Mouse (Mus musculus) forebrain, embryonic 11.5 days (tissue): Measurements from ENCODE around the gene Wdr48. TPM values are rescaled to one million over a fixed set of nuclear protein-coding genes. Genes with fewer than 3 reads are reported as not detected.

Experiments used
- ATAC-seq: fragments of 200-750 bp; cut with Nextera tagmentation; replicated peaks from 2 replicates; pipeline ENCODE4 v1.8.0; 2017; ENCODE audit warnings: moderate TSS enrichment; ENCODE audit not compliant: low FRiP score
- DNase-seq: peaks from one replicate; pipeline ENCODE4 v3.0.0-alpha.2; 2017; ENCODE audit warnings: low spot score
- H3K27ac ChIP-seq: fragments of 300-500 bp; sonication (generic); 2 replicates; pipeline ENCODE4 v1.5.1; 2014; ENCODE audit warnings: low read depth, low read length
- H3K27me3 ChIP-seq: fragments of 300-500 bp; sonication (generic); 2 replicates; pipeline ENCODE4 v1.6.1; 2014; ENCODE audit warnings: mild to moderate bottlenecking, low read length, mixed read lengths; ENCODE audit not compliant: control insufficient read depth, insufficient read depth
- H3K36me3 ChIP-seq: fragments of 300-500 bp; sonication (generic); 2 replicates; pipeline ENCODE4 v1.6.1; 2014; ENCODE audit warnings: mild to moderate bottlenecking, low read length, moderate library complexity, mixed read lengths; ENCODE audit not compliant: control insufficient read depth, insufficient read depth
- H3K4me1 ChIP-seq: fragments of 300-500 bp; sonication (generic); replicated peaks from 2 replicates; pipeline ENCODE4 v1.6.1; 2014; ENCODE audit warnings: low read length, mixed read lengths; ENCODE audit not compliant: control insufficient read depth, insufficient read depth
- H3K4me2 ChIP-seq: fragments of 300-500 bp; sonication (generic); 2 replicates; pipeline ENCODE4 v1.6.1; 2014; ENCODE audit warnings: low read depth, mild to moderate bottlenecking, low read length, moderate library complexity, mixed read lengths; ENCODE audit not compliant: severe bottlenecking
- H3K4me3 ChIP-seq: fragments of 300-500 bp; sonication (generic); 2 replicates; pipeline ENCODE4 v1.5.1; 2014; ENCODE audit warnings: low read depth, low read length
- H3K9ac ChIP-seq: fragments of 300-500 bp; sonication (generic); 2 replicates; pipeline ENCODE4 v1.6.1; 2014; ENCODE audit warnings: low read length
- H3K9me3 ChIP-seq: fragments of 300-500 bp; sonication (generic); 2 replicates; pipeline ENCODE4 v1.6.1; 2016; ENCODE audit warnings: low read length, mixed read lengths; ENCODE audit not compliant: control insufficient read depth
- WGBS: fragments of 180-500 bp; shearing (Covaris S2); extraction: QIAGEN DNeasy Blood & Tissue Kit; methylation state at CpG from one replicate; pipeline ENCODE4 v1.1.7; 2014; 5-methylcytosine and 5-hydroxymethylcytosine counted together
- polyA plus RNA-seq: library from polyadenylated mRNA; unstranded; fragments of >200 nt; fragmentation: Nextera tagmentation; extraction: Ambion mirVana; gene quantifications from 2 replicates; pipeline ENCODE4 v1.2.1, GENCODE M21; 2014

The Wdr48 gene
- polyA plus RNA-seq, 1 experiment from 2014 or later: 60.7 TPM

DNA sequence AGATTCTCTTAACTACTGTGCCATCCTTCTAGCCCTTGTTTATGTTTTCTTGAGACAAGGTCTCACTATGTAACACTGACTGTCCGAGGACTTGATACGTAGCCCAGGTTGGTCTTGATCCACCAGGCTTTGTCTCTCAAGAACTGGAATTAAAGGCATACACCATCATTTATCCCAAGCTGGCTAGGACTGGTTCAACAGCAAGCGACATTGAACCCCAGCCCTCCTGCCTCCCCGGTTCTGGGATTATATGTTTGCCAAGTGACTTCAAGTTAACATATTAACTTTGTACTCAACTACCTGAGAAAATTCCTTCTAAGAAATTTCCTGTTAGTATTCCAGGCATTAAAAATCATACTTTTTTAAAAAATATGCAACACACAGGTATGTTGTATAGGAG is 80.6 kb downstream of the Wdr48 start:
- Histone ChIP-seq H3K4me3 (no peak overlapping the region), H3K4me2 (no peak overlapping the region), H3K27me3 (no peaks in the 10 kb centered on the region), H3K4me1 (peaks cover 2% of the 10 kb centered on the region; the same call in 1 of the 2 replicates), H3K27ac (no peak overlapping the region), H3K9me3 (no peaks in the 10 kb centered on the region), H3K9ac (no peak overlapping the region), H3K36me3 (no peaks in the 10 kb centered on the region)
- DNase-seq (no peak), ATAC-seq (no peak)
- 98% methylated on average over 4 of the region's 4 CpGs for WGBS

Other genes starting within 250 kb of the Wdr48 start
- gene Scn10a, start 175.6 kb upstream of the Wdr48 start, polyA plus RNA-seq: 0.04 TPM in 1 of 2 replicates, not detected in the other
- gene Scn11a, start 69.4 kb upstream of the Wdr48 start, polyA plus RNA-seq: 1.1 and 1.5 TPM in 2 replicates
- 19.3 and 25.7 TPM in 2 replicates for gene Gorasp1, start 42.7 kb downstream of the Wdr48 start, polyA plus RNA-seq
- gene Ttc21a, start 42.7 kb downstream of the Wdr48 start, polyA plus RNA-seq: 0.11 and 0.33 TPM in 2 replicates
- gene Csrnp1, start 89.8 kb downstream of the Wdr48 start, polyA plus RNA-seq: 1.5 and 1.6 TPM in 2 replicates
- gene Xirp1, start 128.7 kb downstream of the Wdr48 start, polyA plus RNA-seq: not detected in 2 replicates
- gene Cx3cr1, start 175.0 kb downstream of the Wdr48 start, polyA plus RNA-seq: 3.7 and 3.9 TPM in 2 replicates
- not detected in 2 replicates for gene Ccr8, start 197.2 kb downstream of the Wdr48 start, polyA plus RNA-seq
- 33.7 and 38.1 TPM in 2 replicates for gene Slc25a38, start 215.5 kb downstream of the Wdr48 start, polyA plus RNA-seq
- gene Rpsa, start 232.8 kb downstream of the Wdr48 start, polyA plus RNA-seq: 1,443 and 1,598 TPM in 2 replicates